Mouse (Mus musculus) G1E-ER4 (cell line): ENCODE measurements around the gene Sirpa. TPM values are rescaled to one million over a fixed set of nuclear protein-coding genes. Genes with fewer than 3 reads are reported as not detected.

ENCODE experiments used
- GATA1 ChIP-seq: IDR thresholded peaks from one replicate; pipeline ENCODE4 v1.8.0; 2012; ENCODE audit warnings: low read length, inconsistent platforms
- polyA plus RNA-seq: library from polyadenylated mRNA; stranded (reverse); fragments of >175 nt; gene quantifications from 2 replicates; pipeline ENCODE4 v1.2.3, GENCODE M21; 2012

The Sirpa gene
- polyA plus RNA-seq, 1 experiment, result not detected

GRCm38 (mm10) chr2:129575113-129575512 is 17.5 kb upstream of the Sirpa start:
- TF ChIP-seq GATA1, result no peak

GRCm38 (mm10) chr2:129576611-129577447 is 15.8 kb upstream of the Sirpa start:
- no peak for TF ChIP-seq GATA1

- no peak for TF ChIP-seq GATA1
Measured at GRCm38 (mm10) chr2:129580656-129581055, 12.0 kb upstream of the Sirpa start.

GRCm38 (mm10) chr2:129581826-129582225 is 10.8 kb upstream of the Sirpa start:
- no peak for TF ChIP-seq GATA1

GRCm38 (mm10) chr2:129582261-129582660 is 10.4 kb upstream of the Sirpa start:
- TF ChIP-seq GATA1, result no peak

- no peak for TF ChIP-seq GATA1
Measured at GRCm38 (mm10) chr2:129584905-129585304, 7.7 kb upstream of the Sirpa start.

- no peak for TF ChIP-seq GATA1
Measured at GRCm38 (mm10) chr2:129585904-129586514, 6.6 kb upstream of the Sirpa start.

GRCm38 (mm10) chr2:129587241-129587640 is 5.4 kb upstream of the Sirpa start:
- TF ChIP-seq GATA1, result no peak

- TF ChIP-seq GATA1, result no peak
Measured at GRCm38 (mm10) chr2:129587825-129588251, 4.8 kb upstream of the Sirpa start.

GRCm38 (mm10) chr2:129591897-129592296 is 738 bp upstream of the Sirpa start:
- TF ChIP-seq GATA1, result no peak

GRCm38 (mm10) chr2:129593141-129593875 is 673 bp downstream of the Sirpa start:
- TF ChIP-seq GATA1, result no peak

GRCm38 (mm10) chr2:129593876-129594421 is 1.3 kb downstream of the Sirpa start:
- TF ChIP-seq GATA1, result no peak

- TF ChIP-seq GATA1, result no peak
Measured at GRCm38 (mm10) chr2:129594569-129594968, 1.9 kb downstream of the Sirpa start.

GRCm38 (mm10) chr2:129595206-129595605 is 2.6 kb downstream of the Sirpa start:
- no peak for TF ChIP-seq GATA1

GRCm38 (mm10) chr2:129595661-129596209 is 3.1 kb downstream of the Sirpa start:
- no peak for TF ChIP-seq GATA1
